Mouse (Mus musculus) liver, embryonic 14.5 days (tissue): ENCODE measurements around the gene Actn4.

Experiments
- CTCF ChIP-seq: IDR thresholded peaks from 2 replicates; pipeline ENCODE4 v1.5.1; 2016; ENCODE audit warnings: antibody characterized with exemption, low read depth, control low read depth
- EP300 ChIP-seq: IDR thresholded peaks from 2 replicates; pipeline ENCODE4 v1.6.1; 2016; ENCODE audit warnings: antibody characterized with exemption, low read depth

GRCm38 (mm10) chr7:28941542-28941941 lies 20.6 kb downstream of the Actn4 start:
- TF ChIP-seq EP300 (no peak), CTCF (no peak)
